Mouse (Mus musculus): Measurements from ENCODE around the gene E130308A19Rik.
A peak's percentile ranks its signal among the peaks of the same experiment; 100 is the strongest.
"Not testable (repeated sequence)": the region's sequence is repeated elsewhere in the genome, so short reads cannot be mapped to it uniquely, and the experiment has no call there.

Gene E130308A19Rik

GRCm38 (mm10) chr4:59783685-59784279 lies 157.8 kb downstream of the E130308A19Rik start:
- peak; percentile 99 for DNase-seq (ENCODE audit: low read depth, low spot score)

GRCm38 (mm10) chr4:59785412-59785811 lies 159.4 kb downstream of the E130308A19Rik start:
- no peak for DNase-seq (ENCODE audit: low read depth, low spot score)

GRCm38 (mm10) chr4:59786661-59787060 lies 160.7 kb downstream of the E130308A19Rik start:
- peak; percentile 57 for DNase-seq (ENCODE audit: low read depth, low spot score)

GRCm38 (mm10) chr4:59787126-59787525 lies 161.1 kb downstream of the E130308A19Rik start:
- DNase-seq (ENCODE audit: low read depth, low spot score): no peak

- no peak for DNase-seq (ENCODE audit: low read depth, low spot score)
Measured at GRCm38 (mm10) chr4:59789015-59789414, 163.0 kb downstream of the E130308A19Rik start.

- not testable (repeated sequence) for DNase-seq (ENCODE audit: low read depth, low spot score)
Measured at GRCm38 (mm10) chr4:59793626-59794025, 167.6 kb downstream of the E130308A19Rik start.

- DNase-seq (ENCODE audit: low read depth, low spot score): no peak
Measured at GRCm38 (mm10) chr4:59794116-59794515, 168.1 kb downstream of the E130308A19Rik start.

GRCm38 (mm10) chr4:59795788-59796455 lies 169.9 kb downstream of the E130308A19Rik start:
- DNase-seq (ENCODE audit: low read depth, low spot score): no peak

- no peak for DNase-seq (ENCODE audit: low read depth, low spot score)
Measured at GRCm38 (mm10) chr4:59800181-59800580, 174.2 kb downstream of the E130308A19Rik start.

GRCm38 (mm10) chr4:59801489-59801888 lies 175.5 kb downstream of the E130308A19Rik start, which contains the start of gene Inip:
Inip (minus strand) TSS chr4:59801589.
- DNase-seq (ENCODE audit: low read depth, low spot score): no peak

GRCm38 (mm10) chr4:59802107-59802506 lies 176.1 kb downstream of the E130308A19Rik start:
- no peak for DNase-seq (ENCODE audit: low read depth, low spot score)

GRCm38 (mm10) chr4:59802792-59803191 lies 176.8 kb downstream of the E130308A19Rik start:
- no peak for DNase-seq (ENCODE audit: low read depth, low spot score)

GRCm38 (mm10) chr4:59803358-59803757 lies 177.3 kb downstream of the E130308A19Rik start:
- DNase-seq (ENCODE audit: low read depth, low spot score): no peak

GRCm38 (mm10) chr4:59804754-59805153 lies 178.7 kb downstream of the E130308A19Rik start:
- DNase-seq (ENCODE audit: low read depth, low spot score): no peak

- DNase-seq (ENCODE audit: low read depth, low spot score): peak; percentile 78
Measured at GRCm38 (mm10) chr4:59805181-59805967, 179.4 kb downstream of the E130308A19Rik start, which contains the start of gene Snx30. Snx30 (plus strand) TSS chr4:59805840.

GRCm38 (mm10) chr4:59805968-59806878 lies 180.2 kb downstream of the E130308A19Rik start:
- DNase-seq (ENCODE audit: low read depth, low spot score): no peak

- no peak for DNase-seq (ENCODE audit: low read depth, low spot score)
Measured at GRCm38 (mm10) chr4:59806879-59807195, 180.8 kb downstream of the E130308A19Rik start.

- DNase-seq (ENCODE audit: low read depth, low spot score): no peak
Measured at GRCm38 (mm10) chr4:59807521-59807920, 181.5 kb downstream of the E130308A19Rik start.

- no peak for DNase-seq (ENCODE audit: low read depth, low spot score)
Measured at GRCm38 (mm10) chr4:59808396-59808795, 182.4 kb downstream of the E130308A19Rik start.
